Mouse (Mus musculus) liver, embryonic 13.5 days (tissue): Measurements from ENCODE around the gene Ttc41. TPM values are rescaled to one million over a fixed set of nuclear protein-coding genes. Genes with fewer than 3 reads are reported as not detected.

ENCODE experiments used
- ATAC-seq: fragments of 200-750 bp; cut with Nextera tagmentation; 2 replicates; pipeline ENCODE4 v1.8.0; 2017; ENCODE audit warnings: low read depth, mild to moderate bottlenecking, moderate number of reproducible peaks, moderate library complexity
- DNase-seq: peaks from one replicate; pipeline ENCODE4 v3.0.0; 2022
- H3K27ac ChIP-seq: fragments of 300-500 bp; sonication (generic); 2 replicates; pipeline ENCODE4 v1.5.1; 2015; ENCODE audit warnings: moderate library complexity, mild to moderate bottlenecking, inconsistent platforms
- H3K27me3 ChIP-seq: fragments of 300-500 bp; sonication (generic); 2 replicates; pipeline ENCODE4 v1.6.1; 2015; ENCODE audit warnings: mild to moderate bottlenecking, inconsistent platforms
- H3K36me3 ChIP-seq: fragments of 300-500 bp; sonication (generic); 2 replicates; pipeline ENCODE4 v1.6.1; 2015; ENCODE audit warnings: mild to moderate bottlenecking, inconsistent platforms
- H3K4me1 ChIP-seq: fragments of 300-500 bp; sonication (generic); replicated peaks from 2 replicates; pipeline ENCODE4 v1.6.1; 2015; ENCODE audit warnings: inconsistent platforms
- H3K4me2 ChIP-seq: fragments of 300-500 bp; sonication (generic); 2 replicates; pipeline ENCODE4 v1.6.1; 2015; ENCODE audit warnings: inconsistent platforms, mild to moderate bottlenecking, moderate library complexity
- H3K4me3 ChIP-seq: fragments of 300-500 bp; sonication (generic); replicated peaks from 2 replicates; pipeline ENCODE4 v1.5.1; 2015; ENCODE audit warnings: mild to moderate bottlenecking, inconsistent platforms
- H3K9ac ChIP-seq: fragments of 300-500 bp; sonication (generic); 2 replicates; pipeline ENCODE4 v1.6.1; 2015; ENCODE audit warnings: mild to moderate bottlenecking, inconsistent platforms
- H3K9me3 ChIP-seq: fragments of 300-500 bp; sonication (generic); replicated peaks from 2 replicates; pipeline ENCODE4 v1.6.1; 2016; ENCODE audit warnings: inconsistent platforms
- WGBS: fragments of 180-500 bp; shearing (Covaris S2); methylation state at CpG from one replicate; pipeline ENCODE4 v1.1.7; 2015; ENCODE audit not compliant: insufficient replicate concordance; 5-methylcytosine and 5-hydroxymethylcytosine counted together
- polyA plus RNA-seq: library from polyadenylated mRNA; unstranded; fragments of >200 nt; fragmentation: Nextera tagmentation; extraction: Ambion mirVana; gene quantifications from 2 replicates; pipeline ENCODE4 v1.2.1, GENCODE M21; 2015

Gene Ttc41
- polyA plus RNA-seq, 1 experiment from 2014 or later, result 0.69 TPM

- Histone ChIP-seq H3K27me3 (no peaks in the 10 kb centered on the region), H3K27ac (no peak overlapping the region), H3K4me3 (no peak overlapping the region), H3K36me3 (no peaks in the 10 kb centered on the region), H3K4me2 (no peak overlapping the region), H3K4me1 (no peaks in the 10 kb centered on the region), H3K9me3 (no peaks in the 10 kb centered on the region), H3K9ac (no peak overlapping the region)
- 86% methylated on average over 1 of the region's 1 CpGs for WGBS
- DNase-seq (no peak), ATAC-seq (no peak)
These were observed 52.1 kb downstream of the Ttc41 start for GRCm38 (mm10) chr10:86757724-86758123.

- Histone ChIP-seq H3K4me1 (no peaks in the 10 kb centered on the region), H3K9me3 (no peaks in the 10 kb centered on the region), H3K9ac (no peak overlapping the region), H3K36me3 (no peaks in the 10 kb centered on the region), H3K27me3 (no peaks in the 10 kb centered on the region), H3K4me3 (no peak overlapping the region), H3K27ac (no peak overlapping the region), H3K4me2 (no peak overlapping the region)
- 79% methylated on average over 6 of the region's 6 CpGs for WGBS
- no peak for ATAC-seq
- no peak for DNase-seq
These were observed 52.6 kb downstream of the Ttc41 start for GRCm38 (mm10) chr10:86758211-86758610.

GRCm38 (mm10) chr10:86761236-86761635, 55.6 kb downstream of the Ttc41 start:
- no peaks in the 10 kb centered on the region for H3K9me3 ChIP-seq
- H3K4me1 ChIP-seq, result no peaks in the 10 kb centered on the region
- ATAC-seq (no peak), DNase-seq (no peak)
- no peak overlapping the region for H3K4me2 ChIP-seq
- H3K27ac ChIP-seq, result no peak overlapping the region
- H3K36me3 ChIP-seq, result no peaks in the 10 kb centered on the region
- 50% methylated on average over 1 of the region's 1 CpGs for WGBS
- no peak overlapping the region for H3K4me3 ChIP-seq
- no peak overlapping the region for H3K9ac ChIP-seq
- no peaks in the 10 kb centered on the region for H3K27me3 ChIP-seq

- ATAC-seq (no peak), DNase-seq (no peak)
- Histone ChIP-seq H3K27ac (no peak overlapping the region), H3K27me3 (no peaks in the 10 kb centered on the region), H3K4me3 (no peak overlapping the region), H3K4me1 (no peaks in the 10 kb centered on the region), H3K9me3 (no peaks in the 10 kb centered on the region), H3K36me3 (no peaks in the 10 kb centered on the region), H3K9ac (no peak overlapping the region), H3K4me2 (no peak overlapping the region)
- 31% methylated on average over 7 of the region's 7 CpGs for WGBS
These were observed 56.2 kb downstream of the Ttc41 start for GRCm38 (mm10) chr10:86761722-86762383.

- no peaks in the 10 kb centered on the region for H3K27me3 ChIP-seq
- DNase-seq, result no peak
- WGBS, result 41% methylated on average over 3 of the region's 3 CpGs
These were observed 56.7 kb downstream of the Ttc41 start for GRCm38 (mm10) chr10:86762384-86762730.

GRCm38 (mm10) chr10:86763672-86764071, 58.1 kb downstream of the Ttc41 start, which contains the start of gene Gm49358:
TSS of gene Gm49358 (plus strand) at chr10:86763972.
- no peaks in the 10 kb centered on the region for H3K9me3 ChIP-seq
- no peak for ATAC-seq
- H3K27ac ChIP-seq, result no peak within 1 kb of the TSS
- no peaks in the 10 kb centered on the region for H3K36me3 ChIP-seq
- H3K4me2 ChIP-seq, result no peak within 1 kb of the TSS
- H3K9ac ChIP-seq, result no peak within 1 kb of the TSS
- H3K4me3 ChIP-seq, result no peak within 1 kb of the TSS
- WGBS, result 80% methylated on average over 5 of the region's 5 CpGs
- DNase-seq, result no peak
- H3K27me3 ChIP-seq, result no peaks in the 10 kb centered on the region
- no peaks in the 10 kb centered on the region for H3K4me1 ChIP-seq

More at GRCm38 (mm10) chr10:86762384-86762730, 56.7 kb downstream of the Ttc41 start:
- ATAC-seq, result no peak
- H3K4me2 ChIP-seq, result no peak overlapping the region
- H3K27ac ChIP-seq, result no peak overlapping the region
- no peaks in the 10 kb centered on the region for H3K36me3 ChIP-seq
- no peaks in the 10 kb centered on the region for H3K4me1 ChIP-seq
- H3K4me3 ChIP-seq, result no peak overlapping the region
- no peak overlapping the region for H3K9ac ChIP-seq
- H3K9me3 ChIP-seq, result no peaks in the 10 kb centered on the region

- 61% methylated on average over 4 of the region's 4 CpGs for WGBS
These were observed 59.8 kb downstream of the Ttc41 start for GRCm38 (mm10) chr10:86765344-86765966.

GRCm38 (mm10) chr10:86769216-86769615, 63.6 kb downstream of the Ttc41 start:
- H3K4me3 ChIP-seq, result no peak overlapping the region
- no peaks in the 10 kb centered on the region for H3K36me3 ChIP-seq
- H3K9me3 ChIP-seq, result no peaks in the 10 kb centered on the region
- no peak for ATAC-seq
- WGBS, result 51% methylated on average over 5 of the region's 5 CpGs
- H3K27ac ChIP-seq, result no peak overlapping the region
- H3K9ac ChIP-seq, result no peak overlapping the region
- no peak overlapping the region for H3K4me2 ChIP-seq
- H3K27me3 ChIP-seq, result no peaks in the 10 kb centered on the region
- no peaks in the 10 kb centered on the region for H3K4me1 ChIP-seq
- DNase-seq, result no peak

More at GRCm38 (mm10) chr10:86765344-86765966, 59.8 kb downstream of the Ttc41 start:
- no peak for DNase-seq
- H3K27ac ChIP-seq, result no peak overlapping the region
- H3K9me3 ChIP-seq, result no peaks in the 10 kb centered on the region
- H3K36me3 ChIP-seq, result no peaks in the 10 kb centered on the region
- H3K27me3 ChIP-seq, result no peaks in the 10 kb centered on the region
- H3K4me3 ChIP-seq, result no peak overlapping the region
- no peak for ATAC-seq
- no peak overlapping the region for H3K9ac ChIP-seq
- no peaks in the 10 kb centered on the region for H3K4me1 ChIP-seq
- no peak overlapping the region for H3K4me2 ChIP-seq

GRCm38 (mm10) chr10:86769797-86770196, 64.2 kb downstream of the Ttc41 start:
- H3K9me3 ChIP-seq, result no peaks in the 10 kb centered on the region
- no peak overlapping the region for H3K4me3 ChIP-seq
- H3K36me3 ChIP-seq, result no peaks in the 10 kb centered on the region
- 51% methylated on average over 4 of the region's 4 CpGs for WGBS
- ATAC-seq (no peak), DNase-seq (no peak)
- no peaks in the 10 kb centered on the region for H3K4me1 ChIP-seq
- no peak overlapping the region for H3K4me2 ChIP-seq
- no peak overlapping the region for H3K9ac ChIP-seq
- H3K27me3 ChIP-seq, result no peaks in the 10 kb centered on the region
- H3K27ac ChIP-seq, result no peak overlapping the region

- no peak for ATAC-seq
- H3K4me1 ChIP-seq, result no peaks in the 10 kb centered on the region
- H3K4me2 ChIP-seq, result no peak overlapping the region
- H3K36me3 ChIP-seq, result no peaks in the 10 kb centered on the region
- no peaks in the 10 kb centered on the region for H3K9me3 ChIP-seq
- H3K27ac ChIP-seq, result no peak overlapping the region
- 70% methylated on average over 5 of the region's 5 CpGs for WGBS
- H3K27me3 ChIP-seq, result no peaks in the 10 kb centered on the region
- H3K4me3 ChIP-seq, result no peak overlapping the region
- no peak overlapping the region for H3K9ac ChIP-seq
- no peak for DNase-seq
These were observed 66.1 kb downstream of the Ttc41 start for GRCm38 (mm10) chr10:86771701-86772100.

- H3K9ac ChIP-seq, result no peak overlapping the region
- no peaks in the 10 kb centered on the region for H3K36me3 ChIP-seq
- H3K4me3 ChIP-seq, result no peak overlapping the region
- 44% methylated on average over 6 of the region's 6 CpGs for WGBS
- H3K27me3 ChIP-seq, result no peaks in the 10 kb centered on the region
- DNase-seq (no peak), ATAC-seq (no peak)
- no peak overlapping the region for H3K4me2 ChIP-seq
- H3K4me1 ChIP-seq, result no peaks in the 10 kb centered on the region
- no peaks in the 10 kb centered on the region for H3K9me3 ChIP-seq
- no peak overlapping the region for H3K27ac ChIP-seq
These were observed 66.6 kb downstream of the Ttc41 start for GRCm38 (mm10) chr10:86772231-86772631.

GRCm38 (mm10) chr10:86773360-86773759, 67.7 kb downstream of the Ttc41 start:
- ATAC-seq, result no peak
- no peak overlapping the region for H3K4me2 ChIP-seq
- no peaks in the 10 kb centered on the region for H3K36me3 ChIP-seq
- WGBS, result 52% methylated on average over 4 of the region's 4 CpGs
- no peak for DNase-seq
- H3K27ac ChIP-seq, result no peak overlapping the region
- no peak overlapping the region for H3K9ac ChIP-seq
- no peak overlapping the region for H3K4me3 ChIP-seq
- H3K27me3 ChIP-seq, result no peaks in the 10 kb centered on the region
- H3K9me3 ChIP-seq, result no peaks in the 10 kb centered on the region
- peaks cover 10% of the 10 kb centered on the region for H3K4me1 ChIP-seq
